Mouse (Mus musculus): ENCODE data around the gene Gm28043.

GRCm38 (mm10) chr17:29718660-29719059 lies 104.0 kb downstream of the Gm28043 start:
- no peak for TF ChIP-seq POLR2A (IDR thresholded peaks at IDR 0.05; ENCODE audit: insufficient read depth, low read depth, low read length)
- TF ChIP-seq CTCF (IDR thresholded peaks at IDR 0.05): no peak
- TF ChIP-seq EP300 (IDR thresholded peaks at IDR 0.05; ENCODE audit: insufficient read depth, low read depth, low read length): no peak
